Mouse (Mus musculus): ENCODE data around the gene Abhd17c.

Gene Abhd17c

GRCm38 (mm10) chr7:84119216-84120105 lies 32.2 kb downstream of the Abhd17c start:
- no peak for DNase-seq (ENCODE audit: low read depth, low spot score)

- DNase-seq (ENCODE audit: low read depth, low spot score): no peak
Measured at GRCm38 (mm10) chr7:84117543-84118122, 34.1 kb downstream of the Abhd17c start.

GRCm38 (mm10) chr7:84116621-84117542 lies 34.8 kb downstream of the Abhd17c start:
- DNase-seq (ENCODE audit: low read depth, low spot score): no peak

- DNase-seq (ENCODE audit: low read depth, low spot score): no peak
Measured at GRCm38 (mm10) chr7:84115385-84115784, 36.3 kb downstream of the Abhd17c start.

GRCm38 (mm10) chr7:84114775-84115174 lies 36.9 kb downstream of the Abhd17c start:
- no peak for DNase-seq (ENCODE audit: low read depth, low spot score)

GRCm38 (mm10) chr7:84113035-84113390 lies 38.7 kb downstream of the Abhd17c start:
- DNase-seq (ENCODE audit: low read depth, low spot score): no peak

- no peak for DNase-seq (ENCODE audit: low read depth, low spot score)
Measured at GRCm38 (mm10) chr7:84112351-84113034, 39.2 kb downstream of the Abhd17c start.

GRCm38 (mm10) chr7:84111716-84112350 lies 39.9 kb downstream of the Abhd17c start:
- no peak for DNase-seq (ENCODE audit: low read depth, low spot score)

GRCm38 (mm10) chr7:84106942-84107341 lies 44.8 kb downstream of the Abhd17c start:
- no peak for DNase-seq (ENCODE audit: low read depth, low spot score)

GRCm38 (mm10) chr7:84102589-84102988 lies 49.1 kb downstream of the Abhd17c start:
- no peak for DNase-seq (ENCODE audit: low read depth, low spot score)

GRCm38 (mm10) chr7:84100672-84101071 lies 51.0 kb downstream of the Abhd17c start:
- DNase-seq (ENCODE audit: low read depth, low spot score): no peak

GRCm38 (mm10) chr7:84098098-84098497 lies 53.6 kb downstream of the Abhd17c start:
- DNase-seq (ENCODE audit: low read depth, low spot score): no peak

GRCm38 (mm10) chr7:84096501-84096900 lies 55.2 kb downstream of the Abhd17c start:
- DNase-seq (ENCODE audit: low read depth, low spot score): no peak

GRCm38 (mm10) chr7:84090793-84091192 lies 60.9 kb downstream of the Abhd17c start:
- no peak for DNase-seq (ENCODE audit: low read depth, low spot score)

GRCm38 (mm10) chr7:84089777-84090176 lies 61.9 kb downstream of the Abhd17c start:
- no peak for DNase-seq (ENCODE audit: low read depth, low spot score)

GRCm38 (mm10) chr7:84088971-84089370 lies 62.7 kb downstream of the Abhd17c start:
- peak; percentile 40 for DNase-seq (ENCODE audit: low read depth, low spot score)

- DNase-seq (ENCODE audit: low read depth, low spot score): no peak
Measured at GRCm38 (mm10) chr7:84088191-84088590, 63.5 kb downstream of the Abhd17c start.

GRCm38 (mm10) chr7:84086039-84086829 lies 65.5 kb downstream of the Abhd17c start, which contains the start of gene Cemip:
TSS of gene Cemip (minus strand) at chr7:84086502.
- peak; percentile 27 for DNase-seq (ENCODE audit: low read depth, low spot score)

- no peak for DNase-seq (ENCODE audit: low read depth, low spot score)
Measured at GRCm38 (mm10) chr7:84085049-84085945, 66.4 kb downstream of the Abhd17c start.
